Mouse (Mus musculus) kidney, adult 8-10 months (tissue): ENCODE measurements around the gene Mafb.

Source experiments
- DNase-seq, 2 experiments: peaks; one replicate each; pipeline ENCODE4 v3.0.0; 2022

Mafb gene

DNA sequence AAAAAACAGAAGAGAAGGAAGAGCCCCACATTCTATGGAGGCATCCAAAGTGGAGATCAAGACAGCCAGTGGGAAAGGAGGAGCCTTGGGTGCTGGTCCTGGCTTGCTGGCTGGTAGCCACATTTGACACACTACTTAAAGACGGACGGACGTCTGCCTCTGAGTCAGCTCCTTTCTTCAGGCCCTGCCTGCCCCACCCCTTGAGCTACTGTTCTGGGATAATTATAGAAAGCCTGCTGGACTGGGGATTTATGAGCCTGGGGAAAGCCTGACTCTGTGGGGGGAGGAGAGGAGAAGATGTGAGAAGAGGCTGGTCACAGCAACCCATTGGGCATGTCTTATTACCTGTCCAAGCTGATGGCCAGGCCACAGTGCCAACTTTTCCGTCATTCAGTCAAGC lies 45.0 kb downstream of the Mafb start:
- DNase-seq, result no peak

DNA sequence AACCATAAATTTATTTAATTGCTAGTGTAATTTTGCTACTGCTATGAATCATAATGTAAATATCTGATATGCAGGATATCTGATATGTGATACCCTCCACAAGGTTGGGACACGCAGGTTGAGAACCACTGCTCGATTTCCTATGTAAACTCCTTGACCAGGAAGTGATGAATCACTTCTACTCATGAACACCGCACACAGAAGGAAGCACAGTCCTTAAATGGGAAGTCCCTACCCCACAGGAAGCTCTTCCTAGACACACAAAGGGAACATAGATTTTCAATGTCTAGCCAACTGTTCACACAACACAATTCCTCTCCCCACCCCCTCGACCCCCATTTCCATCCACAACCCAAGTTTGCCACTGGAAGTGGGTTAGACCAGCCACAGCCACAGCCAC lies 48.6 kb downstream of the Mafb start:
- DNase-seq, result no peak
